Mouse (Mus musculus) stomach, postnatal 0 days (tissue): Measurements from ENCODE around the gene Pygo2. TPM values are rescaled to one million over a fixed set of nuclear protein-coding genes. Genes with fewer than 3 reads are reported as not detected.

Experiments
- ATAC-seq: fragments of 200-750 bp; cut with Nextera tagmentation; 2 replicates; pipeline ENCODE4 v1.8.0; 2017; ENCODE audit not compliant: low FRiP score, low TSS enrichment
- DNase-seq: peaks from one replicate; pipeline ENCODE4 v3.0.0-alpha.2; 2016; ENCODE audit warnings: low spot score
- H3K27ac ChIP-seq: fragments of 300-500 bp; sonication (generic); replicated peaks from 2 replicates; pipeline ENCODE4 v1.5.1; 2014; ENCODE audit warnings: mild to moderate bottlenecking, control low read depth
- H3K27me3 ChIP-seq: fragments of 300-500 bp; sonication (generic); 2 replicates; pipeline ENCODE4 v1.6.1; 2014; ENCODE audit warnings: low read length; ENCODE audit not compliant: control insufficient read depth, insufficient read depth
- H3K36me3 ChIP-seq: fragments of 300-500 bp; sonication (generic); 2 replicates; pipeline ENCODE4 v1.6.1; 2014; ENCODE audit warnings: low read length, mixed read lengths; ENCODE audit not compliant: control insufficient read depth, insufficient read depth
- H3K4me1 ChIP-seq: fragments of 300-500 bp; sonication (generic); replicated peaks from 2 replicates; pipeline ENCODE4 v1.6.1; 2014; ENCODE audit warnings: antibody characterized with exemption; ENCODE audit not compliant: control insufficient read depth, insufficient read depth
- H3K4me2 ChIP-seq: fragments of 300-500 bp; sonication (generic); replicated peaks from 2 replicates; pipeline ENCODE4 v1.6.1; 2014; ENCODE audit warnings: low read depth, mild to moderate bottlenecking, control low read depth, moderate library complexity
- H3K4me3 ChIP-seq: fragments of 300-500 bp; sonication (generic); 2 replicates; pipeline ENCODE4 v1.5.1; 2014; ENCODE audit warnings: low read depth, low read length, control low read depth
- H3K9ac ChIP-seq: fragments of 300-500 bp; sonication (generic); 2 replicates; pipeline ENCODE4 v1.6.1; 2014; ENCODE audit warnings: mild to moderate bottlenecking, low read length, control low read depth, mixed read lengths
- H3K9me3 ChIP-seq: fragments of 300-500 bp; sonication (generic); 2 replicates; pipeline ENCODE4 v1.6.1; 2016; ENCODE audit warnings: low read length; ENCODE audit not compliant: control insufficient read depth
- CTCF ChIP-seq: IDR thresholded peaks from 2 replicates; pipeline ENCODE4 v1.5.1; 2016; ENCODE audit warnings: antibody characterized with exemption, low read depth, mild to moderate bottlenecking, moderate library complexity
- EP300 ChIP-seq: optimal IDR thresholded peaks from 2 replicates; pipeline ENCODE3; 2016; ENCODE audit warnings: antibody characterized with exemption
- WGBS: fragments of 180-500 bp; shearing (Covaris S2); extraction: QIAGEN DNeasy Blood & Tissue Kit; methylation state at CpG from one replicate; pipeline ENCODE4 v1.1.7; 2014; 5-methylcytosine and 5-hydroxymethylcytosine counted together
- polyA plus RNA-seq: library from polyadenylated mRNA; unstranded; fragments of >200 nt; fragmentation: Nextera tagmentation; extraction: Ambion mirVana; gene quantifications from 2 replicates; pipeline ENCODE4 v1.2.1, GENCODE M21; 2015

The Pygo2 gene
- polyA plus RNA-seq, 1 experiment from 2014 or later = 18.0 TPM

DNA sequence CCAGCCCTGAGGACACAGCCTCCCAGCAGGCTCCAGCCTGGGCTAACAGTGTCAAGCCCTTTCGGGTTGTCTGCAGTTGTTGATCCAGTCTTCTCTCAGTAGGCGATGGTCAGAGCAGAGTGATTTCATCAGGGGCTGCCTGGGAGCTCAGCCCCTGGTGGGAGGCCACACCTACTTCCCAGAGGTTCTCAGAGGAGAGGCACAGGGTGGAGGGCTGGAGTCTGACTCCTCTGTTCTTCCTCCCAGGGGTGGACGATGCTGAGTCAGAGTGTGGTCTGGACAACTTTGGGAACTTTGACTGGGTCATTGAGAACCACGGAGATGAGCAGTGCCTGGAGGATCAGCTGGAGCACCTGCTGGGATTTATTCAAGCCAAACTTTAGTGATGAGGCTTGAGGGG lies 38.3 kb downstream of the Pygo2 start:
- 0 out of 2 replicates have a peak, but pooled peaks have one; percentile 21 for ATAC-seq
- Histone ChIP-seq H3K4me1 (no peaks in the 10 kb centered on the region), H3K9me3 (no peaks in the 10 kb centered on the region), H3K4me2 (no peak overlapping the region), H3K27me3 (no peaks in the 10 kb centered on the region), H3K9ac (no peak overlapping the region), H3K4me3 (no peak overlapping the region), H3K27ac (no peak overlapping the region), H3K36me3 (no peaks in the 10 kb centered on the region)
- no peak for DNase-seq
- no peak for TF ChIP-seq EP300
- no peak for TF ChIP-seq CTCF
- 55% methylated on average over 4 of the region's 4 CpGs for WGBS

DNA sequence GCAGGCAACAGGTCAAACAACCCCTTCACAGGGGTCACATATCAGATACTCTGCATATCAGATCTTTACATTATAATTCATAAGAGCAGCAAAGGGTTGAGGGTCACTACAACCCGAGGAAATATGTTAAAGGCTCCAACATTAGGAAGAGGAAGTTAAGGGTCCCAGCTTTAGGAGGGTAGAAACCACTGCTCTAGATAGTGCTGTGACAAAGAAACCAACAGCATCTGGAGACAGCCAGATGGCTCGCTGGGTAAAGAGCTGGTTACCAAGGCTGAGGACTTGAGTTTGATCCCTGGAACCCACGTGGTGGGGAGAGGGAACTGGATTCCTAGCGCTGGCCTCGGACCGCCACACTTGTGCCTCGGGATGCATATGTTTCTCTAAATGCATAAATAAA lies 42.3 kb downstream of the Pygo2 start:
- H3K27me3 ChIP-seq = no peaks in the 10 kb centered on the region

GRCm38 (mm10) chr3:89473838-89474237 lies 43.8 kb downstream of the Pygo2 start:
- WGBS = 71% methylated on average over 6 of the region's 6 CpGs
- Histone ChIP-seq H3K4me3 (no peak overlapping the region), H3K9ac (no peak overlapping the region), H3K36me3 (no peaks in the 10 kb centered on the region), H3K27me3 (no peaks in the 10 kb centered on the region), H3K4me1 (no peaks in the 10 kb centered on the region), H3K27ac (no peak overlapping the region), H3K4me2 (no peak overlapping the region), H3K9me3 (no peaks in the 10 kb centered on the region)
- ATAC-seq (no peak), DNase-seq (no peak)
- TF ChIP-seq CTCF = no peak

More for the DNA sequence above, 42.3 kb downstream of the Pygo2 start:
- no peak for TF ChIP-seq CTCF
- TF ChIP-seq EP300 = no peak
- 76% methylated on average over 7 of the region's 7 CpGs for WGBS
- ATAC-seq (no peak), DNase-seq (no peak)
- Histone ChIP-seq H3K9ac (no peak overlapping the region), H3K9me3 (no peaks in the 10 kb centered on the region), H3K36me3 (no peaks in the 10 kb centered on the region), H3K4me1 (no peaks in the 10 kb centered on the region), H3K27ac (no peak overlapping the region), H3K4me2 (no peak overlapping the region), H3K4me3 (no peak overlapping the region)

GRCm38 (mm10) chr3:89479055-89479454 lies 49.0 kb downstream of the Pygo2 start:
- H3K27me3 ChIP-seq = no peaks in the 10 kb centered on the region
- 0 out of 2 replicates have a peak, but pooled peaks have one; percentile 8 for ATAC-seq
- H3K9ac ChIP-seq = no peak overlapping the region
- no peaks in the 10 kb centered on the region for H3K36me3 ChIP-seq
- no peaks in the 10 kb centered on the region for H3K9me3 ChIP-seq
- TF ChIP-seq CTCF (no peak), EP300 (no peak)
- no peak overlapping the region for H3K4me3 ChIP-seq
- 78% methylated on average over 6 of the region's 6 CpGs for WGBS
- H3K27ac ChIP-seq = no peak overlapping the region
- no peak overlapping the region for H3K4me2 ChIP-seq
- no peaks in the 10 kb centered on the region for H3K4me1 ChIP-seq
- no peak for DNase-seq

GRCm38 (mm10) chr3:89481488-89481887 lies 51.5 kb downstream of the Pygo2 start:
- Histone ChIP-seq H3K27ac (no peak overlapping the region; the same call in 1 of the 2 replicates), H3K4me1 (no peaks in the 10 kb centered on the region), H3K4me3 (no peak overlapping the region), H3K27me3 (no peaks in the 10 kb centered on the region), H3K36me3 (no peaks in the 10 kb centered on the region), H3K9ac (no peak overlapping the region), H3K4me2 (no peak overlapping the region), H3K9me3 (no peaks in the 10 kb centered on the region)
- ATAC-seq (no peak), DNase-seq (peak; percentile 57)
- WGBS = 42% methylated on average over 2 of the region's 2 CpGs
- TF ChIP-seq EP300 = no peak
- peak; percentile 82 for TF ChIP-seq CTCF

DNA sequence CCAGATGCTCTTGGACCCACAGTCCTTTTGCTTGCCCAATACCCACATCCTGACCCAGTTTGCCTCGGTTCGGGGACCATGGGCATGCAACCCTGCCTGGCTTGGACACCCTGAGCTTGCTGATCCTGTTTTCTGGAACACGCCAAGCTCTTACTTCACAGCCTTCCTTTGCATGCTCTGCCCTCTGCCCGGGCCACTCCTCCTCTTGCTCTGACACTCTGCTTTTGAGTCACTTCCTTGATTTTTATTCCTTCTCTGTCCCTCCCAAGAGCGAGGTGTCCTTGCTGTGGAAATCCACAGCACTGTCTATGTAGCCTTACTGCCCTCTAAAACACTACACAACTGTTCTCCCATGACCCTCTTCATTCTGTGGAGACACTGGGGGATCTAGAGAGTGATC lies 52.2 kb downstream of the Pygo2 start:
- Histone ChIP-seq H3K36me3 (no peaks in the 10 kb centered on the region), H3K9me3 (no peaks in the 10 kb centered on the region), H3K4me2 (no peak overlapping the region), H3K27ac (peak overlapping the region; percentile 40; the same call in 1 of the 2 replicates), H3K4me3 (no peak overlapping the region), H3K4me1 (no peaks in the 10 kb centered on the region), H3K27me3 (no peaks in the 10 kb centered on the region), H3K9ac (no peak overlapping the region)
- ATAC-seq (no peak), DNase-seq (no peak)
- TF ChIP-seq EP300 (no peak), CTCF (no peak)
- 72% methylated on average over 5 of the region's 5 CpGs for WGBS

Other genes starting within 250 kb of the Pygo2 start
- gene Fam189b, start 247.1 kb upstream of the Pygo2 start, polyA plus RNA-seq = 7.5 and 9.1 TPM in 2 replicates
- gene Gba, start 227.3 kb upstream of the Pygo2 start, polyA plus RNA-seq = 98.5 and 112 TPM in 2 replicates
- gene Thbs3, start 215.0 kb upstream of the Pygo2 start, polyA plus RNA-seq = 25.5 and 31.1 TPM in 2 replicates
- 129 and 133 TPM in 2 replicates for gene Mtx1, start 203.1 kb upstream of the Pygo2 start, polyA plus RNA-seq
- gene Muc1, start 201.2 kb upstream of the Pygo2 start, polyA plus RNA-seq = 212 and 255 TPM in 2 replicates
- 266 and 314 TPM in 2 replicates for gene Krtcap2, start 184.2 kb upstream of the Pygo2 start, polyA plus RNA-seq
- 2.7 and 3.3 TPM in 2 replicates for gene Trim46, start 183.9 kb upstream of the Pygo2 start, polyA plus RNA-seq
- gene Dpm3, start 170.9 kb upstream of the Pygo2 start, polyA plus RNA-seq = 140 and 152 TPM in 2 replicates
- gene Slc50a1, start 159.6 kb upstream of the Pygo2 start, polyA plus RNA-seq = 107 and 113 TPM in 2 replicates
- 34.8 and 36.6 TPM in 2 replicates for gene Efna1, start 149.1 kb upstream of the Pygo2 start, polyA plus RNA-seq
- gene Efna3, start 107.2 kb upstream of the Pygo2 start, polyA plus RNA-seq = 25.8 and 29.2 TPM in 2 replicates
- gene Efna4, start 92.2 kb upstream of the Pygo2 start, polyA plus RNA-seq = 8.9 and 11.7 TPM in 2 replicates
- gene Adam15, start 80.2 kb upstream of the Pygo2 start, polyA plus RNA-seq = 43.0 and 44.8 TPM in 2 replicates
- gene Dcst2, start 68.2 kb upstream of the Pygo2 start, polyA plus RNA-seq = 0.33 and 0.41 TPM in 2 replicates
- gene Dcst1, start 65.0 kb upstream of the Pygo2 start, polyA plus RNA-seq = 0.29 and 0.36 TPM in 2 replicates
- gene Zbtb7b, start 35.4 kb upstream of the Pygo2 start, polyA plus RNA-seq = 7.9 and 9.1 TPM in 2 replicates
- not detected in 2 replicates for gene Lenep, start 27.4 kb upstream of the Pygo2 start, polyA plus RNA-seq
- 20.9 and 22.6 TPM in 2 replicates for gene Flad1, start 18.3 kb upstream of the Pygo2 start, polyA plus RNA-seq
- 158 and 179 TPM in 2 replicates for gene Cks1b, start 11.8 kb upstream of the Pygo2 start, polyA plus RNA-seq
- 42.6 and 49.0 TPM in 2 replicates for gene Shc1, start 11.8 kb upstream of the Pygo2 start, polyA plus RNA-seq
- gene Pbxip1, start 6.5 kb downstream of the Pygo2 start, polyA plus RNA-seq = 48.4 and 48.6 TPM in 2 replicates
- 49.7 and 55.0 TPM in 2 replicates for gene Pmvk, start 24.3 kb downstream of the Pygo2 start, polyA plus RNA-seq
- 4.5 and 5.3 TPM in 2 replicates for gene Kcnn3, start 90.0 kb downstream of the Pygo2 start, polyA plus RNA-seq